Mouse (Mus musculus) neural tube, embryonic 11.5 days (tissue): Measurements from ENCODE around the gene Ost4. TPM values are rescaled to one million over a fixed set of nuclear protein-coding genes. Genes with fewer than 3 reads are reported as not detected.

Experiments
- ATAC-seq: fragments of 200-750 bp; cut with Nextera tagmentation; 2 replicates; pipeline ENCODE4 v1.8.0; 2017; ENCODE audit warnings: moderate number of reproducible peaks, mild to moderate bottlenecking, moderate TSS enrichment, moderate library complexity; ENCODE audit not compliant: insufficient read depth, low FRiP score, low TSS enrichment
- DNase-seq: peaks from one replicate; pipeline ENCODE4 v3.0.0-alpha.2; 2015; ENCODE audit warnings: low spot score
- H3K27ac ChIP-seq: fragments of 300-500 bp; sonication (generic); 2 replicates; pipeline ENCODE4 v1.5.1; 2014; ENCODE audit warnings: low read depth, mild to moderate bottlenecking, low read length
- H3K27me3 ChIP-seq: fragments of 300-500 bp; sonication (generic); 2 replicates; pipeline ENCODE4 v1.6.1; 2014; ENCODE audit warnings: mild to moderate bottlenecking, low read length, mixed read lengths; ENCODE audit not compliant: control insufficient read depth, insufficient read depth
- H3K36me3 ChIP-seq: fragments of 300-500 bp; sonication (generic); 2 replicates; pipeline ENCODE4 v1.6.1; 2014; ENCODE audit warnings: mild to moderate bottlenecking, low read length, moderate library complexity, mixed read lengths; ENCODE audit not compliant: control insufficient read depth, insufficient read depth
- H3K4me1 ChIP-seq: fragments of 300-500 bp; sonication (generic); 2 replicates; pipeline ENCODE4 v1.6.1; 2014; ENCODE audit warnings: low read length, mixed read lengths; ENCODE audit not compliant: control insufficient read depth, insufficient read depth
- H3K4me2 ChIP-seq: fragments of 300-500 bp; sonication (generic); 2 replicates; pipeline ENCODE4 v1.6.1; 2014; ENCODE audit warnings: low read depth, mild to moderate bottlenecking, moderate library complexity
- H3K4me3 ChIP-seq: fragments of 300-500 bp; sonication (generic); 2 replicates; pipeline ENCODE4 v1.5.1; 2014; ENCODE audit warnings: low read depth, low read length
- H3K9ac ChIP-seq: fragments of 300-500 bp; sonication (generic); 2 replicates; pipeline ENCODE4 v1.6.1; 2014; ENCODE audit warnings: mild to moderate bottlenecking, low read length
- H3K9me3 ChIP-seq: fragments of 300-500 bp; sonication (generic); 2 replicates; pipeline ENCODE4 v1.6.1; 2016; ENCODE audit warnings: low read length; ENCODE audit not compliant: control insufficient read depth
- WGBS: fragments of 180-500 bp; shearing (Covaris S2); extraction: QIAGEN DNeasy Blood & Tissue Kit; methylation state at CpG from one replicate; pipeline ENCODE4 v1.1.7; 2014; 5-methylcytosine and 5-hydroxymethylcytosine counted together
- polyA plus RNA-seq: library from polyadenylated mRNA; unstranded; fragments of >200 nt; fragmentation: Nextera tagmentation; extraction: Ambion mirVana; gene quantifications from 2 replicates; pipeline ENCODE4 v1.2.1, GENCODE M21; 2014

Gene Ost4
- polyA plus RNA-seq, 1 experiment from 2014 or later = 354 TPM

DNA sequence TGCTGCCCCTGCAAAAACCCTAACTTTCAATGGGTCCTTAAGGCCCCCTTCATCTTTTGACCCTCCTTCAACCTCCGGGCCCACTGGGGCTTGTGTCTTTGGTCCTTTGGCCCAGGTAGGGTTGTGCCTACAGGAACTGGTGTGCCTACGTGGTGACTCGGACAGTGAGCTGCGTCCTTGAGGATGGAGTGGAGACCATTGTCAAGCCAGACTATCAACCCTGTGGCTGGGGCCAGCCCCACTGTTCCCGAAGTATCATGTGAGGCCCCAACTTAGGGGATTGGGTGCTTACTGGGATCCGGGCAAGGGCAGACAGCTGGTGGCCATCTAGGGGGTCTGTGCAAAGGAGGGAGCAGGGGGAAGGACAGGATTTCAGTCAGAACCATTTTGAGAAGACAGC lies 7.3 kb upstream of the Ost4 start:
- H3K27ac ChIP-seq = no peak overlapping the region; the same call in 1 of the 2 replicates
- H3K4me3 ChIP-seq = peak overlapping the region; percentile 33
- DNase-seq = no peak
- H3K27me3 ChIP-seq = no peaks in the 10 kb centered on the region
- H3K36me3 ChIP-seq = peaks cover 4% of the 10 kb centered on the region; the same call in 1 of the 2 replicates
- ATAC-seq = no peak
- peak overlapping the region; percentile 52 for H3K4me2 ChIP-seq
- H3K4me1 ChIP-seq = peaks cover 15% of the 10 kb centered on the region
- H3K9me3 ChIP-seq = no peaks in the 10 kb centered on the region
- WGBS = 71% methylated on average over 6 of the region's 6 CpGs
- no peak overlapping the region for H3K9ac ChIP-seq

- Histone ChIP-seq H3K36me3 (peaks cover 4% of the 10 kb centered on the region; the same call in 1 of the 2 replicates), H3K4me2 (peak overlapping the region; percentile 52), H3K9ac (peak overlapping the region; percentile 35), H3K27me3 (no peaks in the 10 kb centered on the region), H3K4me1 (peaks cover 15% of the 10 kb centered on the region), H3K4me3 (peak overlapping the region; percentile 33), H3K9me3 (no peaks in the 10 kb centered on the region), H3K27ac (peak overlapping the region; percentile 87)
- no peak for ATAC-seq
- WGBS = 77% methylated on average over 7 of the region's 7 CpGs
- peak; percentile 22 for DNase-seq
These were observed 6.6 kb upstream of the Ost4 start for GRCm38 (mm10) chr5:30914101-30914635.

DNA sequence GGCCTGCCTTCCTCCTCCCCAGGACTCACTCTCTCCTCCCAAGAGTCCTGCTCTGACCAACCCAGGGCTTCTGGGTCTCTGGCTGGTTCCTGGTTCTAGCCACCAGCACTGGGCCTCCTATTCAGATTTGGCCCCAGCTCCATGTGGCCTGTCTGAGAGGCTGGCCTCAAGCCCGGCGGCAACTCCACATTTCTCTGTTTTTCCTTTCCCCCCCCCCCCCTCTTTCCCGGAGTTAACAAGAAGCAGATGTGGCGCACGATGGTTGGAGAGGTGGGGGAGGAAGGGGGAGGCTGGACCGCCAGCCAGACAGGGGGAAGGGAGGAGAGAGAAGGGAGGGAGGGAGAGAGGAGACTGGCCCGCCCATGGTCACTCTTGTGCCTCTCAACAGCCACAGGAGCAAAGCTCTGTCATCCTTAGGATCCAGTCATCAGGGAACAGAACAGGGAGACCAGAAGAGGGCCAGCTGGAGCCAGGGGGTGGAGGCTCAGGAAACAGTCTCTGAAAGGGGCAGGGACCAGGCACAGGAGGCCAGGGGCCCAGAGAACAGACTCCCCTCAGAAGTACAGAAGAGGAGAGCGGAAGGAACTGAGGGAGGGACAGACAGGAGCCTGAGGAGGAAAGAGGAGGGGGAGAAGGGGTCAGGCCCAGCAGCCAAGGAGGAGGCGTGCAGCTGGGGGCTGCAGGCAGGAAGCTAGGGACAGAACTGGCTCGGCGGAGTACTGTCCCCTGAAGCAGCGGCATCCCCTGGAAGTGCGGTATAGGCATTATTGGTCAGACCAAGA lies 5.7 kb upstream of the Ost4 start, which contains the start of gene Emilin1:
Emilin1 (plus strand) TSS at position 343 of the 782 bp plus-strand sequence.
- Histone ChIP-seq H3K36me3 (peaks cover 4% of the 10 kb centered on the region; the same call in 1 of the 2 replicates), H3K4me2 (peak within 1 kb of the TSS; percentile 52), H3K9ac (peak within 1 kb of the TSS; percentile 35), H3K4me1 (peaks cover 19% of the 10 kb centered on the region), H3K9me3 (no peaks in the 10 kb centered on the region), H3K4me3 (peak within 1 kb of the TSS; percentile 33), H3K27ac (peak within 1 kb of the TSS; percentile 87), H3K27me3 (no peaks in the 10 kb centered on the region)
- ATAC-seq = no peak
- DNase-seq = peak; percentile 77
- WGBS = 15% methylated on average over 13 of the region's 13 CpGs

DNA sequence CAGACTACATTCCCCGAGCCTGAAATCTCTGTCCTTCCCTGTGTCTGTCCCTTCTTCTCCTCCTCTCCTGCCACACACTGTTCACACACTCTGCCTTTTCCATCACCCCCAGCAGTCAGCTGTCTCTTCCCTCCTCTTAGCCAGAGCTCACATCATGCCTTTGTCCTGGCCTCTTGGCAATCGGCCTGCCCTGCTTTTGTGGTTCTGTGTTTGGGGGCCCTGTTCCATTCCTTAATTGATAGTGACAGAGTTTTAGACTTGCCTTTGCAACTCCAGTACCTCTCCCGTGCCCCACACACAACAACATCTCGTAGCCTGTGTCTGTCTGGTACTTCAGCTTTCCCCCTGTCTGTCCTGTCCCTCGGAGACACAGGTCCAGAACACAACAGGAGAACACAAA lies 4.6 kb upstream of the Ost4 start:
- no peaks in the 10 kb centered on the region for H3K9me3 ChIP-seq
- no peak overlapping the region for H3K4me3 ChIP-seq
- WGBS = 74% methylated on average over 5 of the region's 5 CpGs
- no peaks in the 10 kb centered on the region; the same call in 1 of the 2 replicates for H3K36me3 ChIP-seq
- DNase-seq (no peak), ATAC-seq (no peak)
- no peaks in the 10 kb centered on the region for H3K27me3 ChIP-seq
- H3K4me2 ChIP-seq = no peak overlapping the region
- no peak overlapping the region for H3K9ac ChIP-seq
- H3K4me1 ChIP-seq = peaks cover 19% of the 10 kb centered on the region
- peak overlapping the region; percentile 87 for H3K27ac ChIP-seq

DNA sequence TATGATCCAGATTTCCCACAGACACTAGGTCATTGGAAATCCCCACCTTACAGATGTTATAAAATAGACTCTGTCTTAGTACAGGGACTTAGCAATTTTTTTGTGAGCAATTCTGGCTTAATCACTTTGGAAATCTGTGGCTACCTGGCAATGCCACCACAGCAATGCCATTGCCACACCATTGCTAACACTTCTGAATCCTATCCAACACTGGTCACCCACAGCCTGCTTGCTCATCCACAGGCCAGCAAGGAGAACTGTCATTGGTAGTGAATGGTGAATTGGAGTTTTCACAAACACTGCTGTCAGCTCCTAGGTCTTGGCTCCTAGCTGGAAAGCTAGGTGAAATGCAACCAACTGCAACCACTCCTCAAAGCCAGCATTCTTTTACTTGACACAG lies 2.9 kb upstream of the Ost4 start:
- Histone ChIP-seq H3K9ac (no peak overlapping the region), H3K9me3 (no peaks in the 10 kb centered on the region), H3K27me3 (no peaks in the 10 kb centered on the region), H3K4me3 (no peak overlapping the region), H3K36me3 (no peaks in the 10 kb centered on the region), H3K4me1 (peaks cover 23% of the 10 kb centered on the region), H3K4me2 (no peak overlapping the region), H3K27ac (no peak overlapping the region)
- DNase-seq (no peak), ATAC-seq (no peak)

DNA sequence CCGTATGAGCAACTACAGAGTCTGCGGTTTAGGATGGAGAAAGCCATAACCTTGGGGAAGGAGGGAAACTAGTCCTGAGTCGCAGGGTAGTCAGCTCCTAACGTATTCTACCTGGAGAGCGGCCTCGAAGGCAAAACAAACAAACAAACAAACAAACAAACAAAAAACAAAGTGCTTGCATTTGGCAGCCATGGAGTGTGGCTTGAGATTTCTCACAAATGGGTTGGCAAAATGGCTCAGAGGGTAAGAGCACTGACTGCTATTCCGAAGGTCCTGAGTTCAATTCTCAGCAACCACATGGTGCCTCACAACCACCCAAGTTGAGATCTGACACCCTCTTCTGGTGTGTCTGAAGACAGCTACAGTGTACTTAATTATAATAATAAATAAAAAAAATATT lies 2.3 kb upstream of the Ost4 start:
- no peak for DNase-seq
- WGBS = 85% methylated on average over 7 of the region's 7 CpGs

GRCm38 (mm10) chr5:30909300-30909659 lies 1.7 kb upstream of the Ost4 start:
- Histone ChIP-seq H3K36me3 (peaks cover 5% of the 10 kb centered on the region), H3K27me3 (no peaks in the 10 kb centered on the region), H3K4me3 (no peak overlapping the region), H3K9me3 (no peaks in the 10 kb centered on the region), H3K27ac (no peak overlapping the region), H3K9ac (no peak overlapping the region), H3K4me2 (no peak overlapping the region), H3K4me1 (peaks cover 18% of the 10 kb centered on the region)
- DNase-seq (no peak), ATAC-seq (no peak)
- 39% methylated on average over 7 of the region's 7 CpGs for WGBS

More for the DNA sequence above, 2.3 kb upstream of the Ost4 start:
- Histone ChIP-seq H3K27ac (no peak overlapping the region), H3K4me2 (no peak overlapping the region), H3K9me3 (no peaks in the 10 kb centered on the region), H3K27me3 (no peaks in the 10 kb centered on the region), H3K36me3 (peaks cover 1% of the 10 kb centered on the region; the same call in 1 of the 2 replicates), H3K9ac (no peak overlapping the region), H3K4me3 (no peak overlapping the region), H3K4me1 (peaks cover 22% of the 10 kb centered on the region)
- ATAC-seq = no peak

GRCm38 (mm10) chr5:30908426-30909299 lies 1.1 kb upstream of the Ost4 start:
- DNase-seq = peak; percentile 25
- Histone ChIP-seq H3K4me1 (peaks cover 16% of the 10 kb centered on the region), H3K4me3 (peak overlapping the region; percentile 62), H3K9me3 (no peaks in the 10 kb centered on the region), H3K27me3 (no peaks in the 10 kb centered on the region), H3K36me3 (peaks cover 5% of the 10 kb centered on the region), H3K4me2 (peak overlapping the region; percentile 81; the same call in 1 of the 2 replicates), H3K27ac (peak overlapping the region; percentile 73; the same call in 1 of the 2 replicates), H3K9ac (0 out of 2 replicates have a peak overlapping the region, but pooled peaks have one; percentile 18)
- ATAC-seq = no peak
- whole genome bisulfite sequencing = 50% methylated on average over 13 of the region's 13 CpGs
